Mouse (Mus musculus) kidney, adult 2 months (tissue): Measurements from ENCODE around the gene Rtn4ip1.

ENCODE experiments used
- CTCF ChIP-seq: fragments of 200-500 bp; conservative IDR thresholded peaks from 2 replicates; pipeline ENCODE4 v1.5.1; 2011; ENCODE audit warnings: low read depth, mild to moderate bottlenecking, control low read depth, low read length, moderate library complexity, mixed read lengths; ENCODE audit not compliant: insufficient read depth, insufficient read length
- POLR2A ChIP-seq: fragments of 200-500 bp; IDR thresholded peaks from one replicate; pipeline ENCODE4 v1.6.1; 2011; ENCODE audit warnings: low read depth, low read length, control low read depth

DNA sequence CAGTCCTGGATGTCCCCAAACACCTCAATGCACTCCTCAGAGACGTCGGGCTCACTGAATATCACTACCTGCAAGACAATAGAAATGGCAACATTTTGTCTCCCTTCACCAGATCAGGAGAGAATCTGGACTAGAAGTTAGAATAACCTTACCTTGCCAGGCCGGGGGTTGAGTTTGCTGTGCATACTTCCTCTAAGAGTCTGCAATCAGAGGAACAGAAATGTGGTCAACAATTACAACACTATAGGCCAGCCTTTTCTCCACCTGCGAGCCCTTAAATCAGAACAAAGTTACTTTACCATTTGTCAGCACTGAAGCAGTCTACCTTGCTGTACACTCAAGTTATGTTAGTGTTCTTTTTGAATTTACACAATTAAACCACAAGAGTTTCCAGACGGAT is 90.9 kb downstream of the Rtn4ip1 start:
- TF ChIP-seq POLR2A: no peak
- TF ChIP-seq CTCF: no peak
